Mouse (Mus musculus) embryonic facial prominence, embryonic 10.5 days (tissue): ENCODE measurements at regions not wholly inside any gene's neighbourhood (a gene's known extent, or its start where the extent isn't known, plus 50 kb on each side); places are given as distances from the start of the nearest gene placed in this dataset.
"Not testable (repeated sequence)": the region's sequence is repeated elsewhere in the genome, so short reads cannot be mapped to it uniquely, and the experiment has no call there.

Source experiments
- DNase-seq: peaks from one replicate; pipeline ENCODE4 v3.0.0-alpha.2; 2017; ENCODE audit warnings: low spot score
- H3K27ac ChIP-seq: fragments of 300-500 bp; sonication (generic); replicated peaks from 2 replicates; pipeline ENCODE4 v1.5.1; 2016; ENCODE audit warnings: mild to moderate bottlenecking
- H3K27me3 ChIP-seq: fragments of 300-500 bp; sonication (generic); replicated peaks from 2 replicates; pipeline ENCODE4 v1.6.1; 2016; ENCODE audit warnings: low read depth, mild to moderate bottlenecking; ENCODE audit not compliant: poor library complexity, severe bottlenecking
- H3K36me3 ChIP-seq: fragments of 300-500 bp; sonication (generic); replicated peaks from 2 replicates; pipeline ENCODE4 v1.6.1; 2016; ENCODE audit warnings: mild to moderate bottlenecking, moderate library complexity
- H3K4me1 ChIP-seq: fragments of 300-500 bp; sonication (generic); 2 replicates; pipeline ENCODE4 v1.6.1; 2016
- H3K4me3 ChIP-seq: fragments of 300-500 bp; sonication (generic); 2 replicates; pipeline ENCODE4 v1.5.1; 2016; ENCODE audit warnings: mild to moderate bottlenecking, moderate library complexity
- H3K9me3 ChIP-seq: fragments of 300-500 bp; sonication (generic); 2 replicates; pipeline ENCODE4 v1.6.1; 2016; ENCODE audit warnings: mild to moderate bottlenecking
- WGBS: fragments of 180-500 bp; shearing (Covaris S2); methylation state at CpG from one replicate; pipeline ENCODE4 v1.1.7; 2016; 5-methylcytosine and 5-hydroxymethylcytosine counted together

DNA sequence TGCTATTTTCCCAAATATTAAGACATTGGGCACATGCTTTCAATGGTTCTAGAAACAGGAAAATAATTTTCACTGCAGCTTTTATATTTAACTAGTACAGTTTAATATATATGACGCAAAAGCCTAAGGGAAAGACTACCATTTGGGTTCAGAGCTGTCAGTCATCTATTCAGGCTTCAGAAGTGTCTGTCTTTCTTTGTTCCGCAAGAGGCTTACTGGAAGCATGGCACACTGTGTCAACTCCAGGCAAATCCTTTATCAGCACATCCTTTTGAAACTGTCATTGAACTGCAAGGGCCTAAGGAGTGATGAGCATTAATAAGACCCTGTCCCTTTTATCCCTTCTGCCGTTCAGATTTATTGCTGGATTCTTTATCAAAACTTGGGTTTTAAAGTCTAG, 158.2 kb downstream of the Gm5152 start:
- not testable (repeated sequence) for H3K27ac ChIP-seq, H3K27me3 ChIP-seq, H3K4me1 ChIP-seq, H3K36me3 ChIP-seq, H3K9me3 ChIP-seq, H3K4me3 ChIP-seq, DNase-seq
- 85% methylated on average over 3 of the region's 3 CpGs for WGBS

DNA sequence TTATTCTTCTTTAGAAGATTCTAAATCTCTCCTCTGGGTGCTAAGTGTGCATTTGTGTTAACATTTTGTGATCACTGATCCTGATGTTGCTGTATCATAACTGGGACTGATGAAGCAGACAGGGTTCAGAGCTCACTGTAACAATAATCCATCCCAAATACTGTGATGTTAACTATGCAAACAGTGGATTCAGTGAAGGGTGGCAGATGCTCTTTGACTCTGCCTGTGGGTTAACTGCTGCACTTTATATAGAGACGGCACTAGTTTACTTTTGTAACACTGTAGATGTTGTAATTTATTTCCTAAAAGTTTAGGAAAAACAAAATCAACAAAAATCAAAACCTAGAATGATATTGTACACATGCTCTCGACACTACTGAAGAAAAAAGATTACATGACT, 190.9 kb downstream of the Gm5152 start:
- Histone ChIP-seq H3K4me1 (peaks cover 5% of the 10 kb centered on the region; the same call in 1 of the 2 replicates), H3K4me3 (no peak overlapping the region), H3K27ac (no peak overlapping the region), H3K36me3 (no peaks in the 10 kb centered on the region), H3K9me3 (no peaks in the 10 kb centered on the region), H3K27me3 (no peaks in the 10 kb centered on the region)
- 59% methylated on average over 2 of the region's 2 CpGs for WGBS
- DNase-seq = no peak

DNA sequence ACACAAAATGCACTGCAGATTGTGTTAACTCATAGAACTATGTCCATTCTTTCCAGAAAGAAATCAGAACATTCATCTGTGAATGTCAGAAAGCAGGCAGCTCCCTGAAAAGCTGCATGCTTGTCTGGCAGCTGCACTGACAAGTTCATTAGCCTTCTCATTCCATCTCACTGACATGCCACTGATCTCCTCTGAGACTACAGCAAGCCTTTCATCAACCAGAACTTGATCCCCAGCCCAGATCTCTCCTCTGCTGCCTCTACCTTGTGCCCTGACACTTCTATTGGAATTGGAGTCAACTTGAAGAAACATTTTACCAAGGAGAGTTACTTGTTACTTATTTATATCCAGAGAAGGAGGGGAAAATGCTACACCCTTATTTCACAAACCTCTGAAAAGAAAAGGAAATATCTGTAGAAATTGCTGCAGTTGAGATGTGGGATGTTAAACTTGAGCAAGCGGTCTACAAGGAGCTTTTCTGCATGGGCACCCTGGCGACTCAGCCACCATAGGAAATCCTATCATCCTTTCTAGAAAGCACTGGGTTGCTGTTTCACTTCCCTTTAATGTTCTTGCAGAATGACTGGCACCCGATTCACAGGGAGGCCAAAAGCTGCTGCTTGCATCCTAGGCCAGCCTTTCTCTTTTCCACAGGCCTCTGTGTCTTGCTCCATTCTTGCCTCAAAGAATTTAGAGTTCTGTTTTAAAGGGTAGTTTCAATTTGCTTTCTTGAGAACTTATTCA, 191.5 kb downstream of the Gm5152 start:
- H3K27me3 ChIP-seq = no peaks in the 10 kb centered on the region
- H3K36me3 ChIP-seq = no peaks in the 10 kb centered on the region
- 75% methylated on average over 3 of the region's 3 CpGs for WGBS
- peak; percentile 8 for DNase-seq
- peaks cover 5% of the 10 kb centered on the region; the same call in 1 of the 2 replicates for H3K4me1 ChIP-seq
- no peak overlapping the region for H3K27ac ChIP-seq
- H3K4me3 ChIP-seq = no peak overlapping the region
- H3K9me3 ChIP-seq = no peaks in the 10 kb centered on the region

DNA sequence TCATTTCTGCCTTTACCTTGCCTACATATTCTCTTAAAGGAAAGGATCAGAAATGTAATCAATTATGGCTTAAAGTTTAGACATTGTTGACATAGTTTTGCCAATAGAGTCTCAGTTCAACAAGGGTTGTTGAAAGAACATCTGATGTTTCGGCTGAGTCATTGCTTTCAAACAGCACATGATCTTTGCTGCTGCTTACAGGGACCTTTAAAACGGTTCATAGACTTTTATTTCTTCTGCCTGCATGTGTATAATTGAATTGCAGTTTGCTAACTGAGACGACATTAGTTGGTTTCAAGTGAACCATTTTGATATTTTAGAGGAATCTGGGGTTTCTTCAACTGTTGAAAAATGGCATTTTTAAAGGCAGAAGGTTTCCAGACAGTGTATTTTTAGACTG, 204.7 kb downstream of the Gm5152 start:
- Histone ChIP-seq H3K9me3 (no peaks in the 10 kb centered on the region), H3K4me1 (no peaks in the 10 kb centered on the region), H3K27me3 (no peaks in the 10 kb centered on the region), H3K4me3 (no peak overlapping the region), H3K27ac (no peak overlapping the region), H3K36me3 (no peaks in the 10 kb centered on the region)
- 78% methylated on average over 3 of the region's 3 CpGs for WGBS
- no peak for DNase-seq

DNA sequence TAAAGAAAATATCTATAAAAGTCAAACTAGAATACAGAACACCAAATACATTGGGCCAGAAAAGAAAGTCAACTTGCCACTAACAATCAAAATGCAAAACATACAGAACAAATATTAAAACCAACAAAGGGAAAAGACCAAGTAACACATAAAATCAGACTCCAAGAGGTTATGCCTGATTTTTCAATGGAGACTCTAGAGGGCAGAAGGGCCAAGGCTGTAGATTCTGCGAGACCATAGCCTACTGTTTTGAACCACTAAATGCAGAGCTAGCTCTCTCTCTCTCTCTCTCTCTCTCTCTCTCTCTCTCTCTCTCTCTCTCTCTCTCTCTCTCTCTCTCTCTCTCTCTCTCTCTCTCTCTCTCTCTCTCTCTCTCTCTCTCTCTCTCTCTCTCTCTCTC, 221.2 kb downstream of the Gm5152 start:
- not testable (repeated sequence) for H3K36me3 ChIP-seq, DNase-seq, H3K27me3 ChIP-seq, H3K4me1 ChIP-seq, H3K9me3 ChIP-seq, H3K4me3 ChIP-seq, H3K27ac ChIP-seq
- 79% methylated on average over 1 of the region's 1 CpGs for WGBS
